Mouse (Mus musculus): ENCODE measurements around the gene Cdk8. TPM values are rescaled to one million over a fixed set of nuclear protein-coding genes. Genes with fewer than 3 reads are reported as not detected.
A peak's percentile ranks its signal among the peaks of the same experiment; 100 is the strongest.
"Not testable (repeated sequence)": the region's sequence is repeated elsewhere in the genome, so short reads cannot be mapped to it uniquely, and the experiment has no call there.

Cdk8 gene
- polyA plus RNA-seq (2012; rRNA removed): 34.5 and 38.4 TPM in 2 replicates

DNA sequence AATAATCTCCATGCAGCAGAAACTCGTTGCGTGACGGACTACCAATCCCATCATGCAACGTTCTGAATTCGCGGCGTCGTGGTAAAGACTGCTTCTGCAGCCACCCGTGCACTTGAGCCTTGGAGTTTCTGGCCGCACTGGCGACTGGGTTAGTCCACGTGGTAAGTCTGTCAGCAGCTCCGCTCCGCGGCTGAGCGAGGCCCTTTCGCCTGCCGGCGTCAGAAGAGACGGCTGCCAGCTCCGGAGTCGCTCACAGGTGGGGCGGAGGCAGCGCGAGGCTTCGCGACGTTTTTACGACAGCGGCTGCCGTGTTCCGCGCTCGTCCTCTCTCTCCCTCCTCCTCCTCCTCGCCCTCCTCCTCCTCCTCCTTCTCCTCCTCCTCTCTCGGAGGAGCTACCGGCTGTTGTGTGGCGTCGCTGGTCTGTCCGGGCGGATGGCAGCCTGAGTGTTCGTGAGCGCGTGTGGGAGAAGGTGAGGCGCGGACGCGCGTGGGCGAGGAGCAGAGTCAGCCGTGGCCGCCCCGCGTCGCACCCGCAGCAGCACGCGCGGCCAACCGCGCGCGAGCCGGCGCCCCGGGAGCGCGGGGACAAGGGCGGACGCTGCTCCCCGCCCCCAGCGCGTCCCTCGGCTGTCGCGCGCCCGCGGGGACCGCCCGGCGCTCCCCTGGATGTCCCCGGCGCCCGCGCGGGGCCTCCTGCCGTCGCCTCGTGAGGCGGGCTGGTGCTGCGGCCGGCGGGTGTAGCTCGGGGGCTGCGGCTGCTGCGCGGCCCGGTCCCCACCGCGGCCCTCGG is at the start of gene Cdk8:
Gene Cdk8 (plus strand): TSS at position 367 of the 791 bp plus-strand sequence.
- Histone ChIP-seq H3K4me1 (ENCODE audit: control insufficient read depth, insufficient read depth, low read length) (peaks cover 11% of the 10 kb centered on the region), H3K4me3 (ENCODE audit: insufficient read depth, low read depth, low read length) (peak within 1 kb of the TSS; percentile 81), H3K27me3 (replicated peaks; ENCODE audit: control insufficient read depth, insufficient read depth, low read length) (no peaks in the 10 kb centered on the region), H3K27ac (ENCODE audit: insufficient read depth, low read depth, low read length) (peak within 1 kb of the TSS; percentile 88), H3K36me3 (ENCODE audit: control insufficient read depth, insufficient read depth, low read length) (no peaks in the 10 kb centered on the region)
- 1% methylated on average over 86 of the region's 102 CpGs for WGBS
- peak; percentile 86 for TF ChIP-seq POLR2A (IDR thresholded peaks at IDR 0.05; ENCODE audit: low read depth, low read length)
- no peak for TF ChIP-seq CTCF (conservative IDR thresholded peaks at IDR 0.05; ENCODE audit: insufficient read depth, insufficient read length, low read depth, low read length)
- DNase-seq: peak; percentile 96

DNA sequence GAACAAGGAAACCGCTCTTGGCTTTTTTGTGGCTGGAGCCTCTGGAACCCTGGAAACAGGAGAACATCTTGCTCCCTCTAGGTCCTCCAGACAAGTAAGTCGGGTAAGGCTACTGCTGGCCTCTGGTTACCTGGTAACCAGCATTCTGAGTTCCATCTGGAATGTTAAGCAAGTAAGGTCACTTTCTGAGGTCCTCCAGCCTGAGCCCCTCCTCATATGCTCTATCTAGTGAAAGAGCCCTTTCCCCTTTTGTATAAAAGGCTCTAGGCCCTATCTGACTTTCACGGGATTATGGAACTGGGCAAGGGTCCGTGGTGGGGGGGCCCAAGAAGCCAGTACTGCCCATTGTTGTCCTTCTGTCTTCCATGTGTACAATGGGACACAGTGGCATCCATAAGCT is 45.8 kb upstream of the Cdk8 start, which contains the start of gene 1700001J03Rik:
Gene 1700001J03Rik (minus strand): TSS at position 101 of the 400 bp plus-strand sequence.
- 78% methylated on average over 4 of the region's 4 CpGs for WGBS

DNA sequence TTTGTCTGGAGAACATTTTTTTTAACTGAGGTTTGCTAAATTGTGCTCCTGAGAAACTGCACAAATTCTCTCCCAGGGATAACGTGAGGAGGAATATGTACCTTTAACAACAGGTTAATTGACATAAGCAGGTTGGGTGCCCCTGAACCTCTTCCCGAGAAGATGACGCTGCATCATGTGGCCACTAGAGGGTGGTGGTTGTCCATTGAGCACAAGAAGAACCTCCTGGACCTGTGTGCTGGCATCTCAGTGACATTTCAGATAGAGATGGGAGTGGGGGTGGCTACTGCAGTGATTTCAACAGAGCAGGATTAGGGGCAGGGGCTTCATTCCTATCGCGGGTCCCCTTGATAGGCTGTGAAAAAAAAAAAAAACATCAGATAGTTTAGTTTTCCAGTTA is 43.6 kb upstream of the Cdk8 start:
- not testable (repeated sequence) for H3K27ac ChIP-seq (ENCODE audit: insufficient read depth, low read depth, low read length); H3K27me3 ChIP-seq (replicated peaks; ENCODE audit: control insufficient read depth, insufficient read depth, low read length); H3K4me3 ChIP-seq (ENCODE audit: insufficient read depth, low read depth, low read length); H3K36me3 ChIP-seq (ENCODE audit: control insufficient read depth, insufficient read depth, low read length)
- TF ChIP-seq CTCF (conservative IDR thresholded peaks at IDR 0.05; ENCODE audit: insufficient read depth, insufficient read length, low read depth, low read length): peak; percentile 74
- WGBS: 16% methylated on average over 5 of the region's 5 CpGs
- peaks cover 13% of the 10 kb centered on the region for H3K4me1 ChIP-seq (ENCODE audit: control insufficient read depth, insufficient read depth, low read length)
- peak; percentile 79 for DNase-seq

More for the DNA sequence above, 45.8 kb upstream of the Cdk8 start, which contains the start of gene 1700001J03Rik:
- H3K4me3 ChIP-seq (ENCODE audit: insufficient read depth, low read depth, low read length); H3K4me1 ChIP-seq (ENCODE audit: control insufficient read depth, insufficient read depth, low read length); H3K27ac ChIP-seq (ENCODE audit: insufficient read depth, low read depth, low read length); H3K27me3 ChIP-seq (replicated peaks; ENCODE audit: control insufficient read depth, insufficient read depth, low read length); H3K36me3 ChIP-seq (ENCODE audit: control insufficient read depth, insufficient read depth, low read length); DNase-seq: not testable (repeated sequence)

DNA sequence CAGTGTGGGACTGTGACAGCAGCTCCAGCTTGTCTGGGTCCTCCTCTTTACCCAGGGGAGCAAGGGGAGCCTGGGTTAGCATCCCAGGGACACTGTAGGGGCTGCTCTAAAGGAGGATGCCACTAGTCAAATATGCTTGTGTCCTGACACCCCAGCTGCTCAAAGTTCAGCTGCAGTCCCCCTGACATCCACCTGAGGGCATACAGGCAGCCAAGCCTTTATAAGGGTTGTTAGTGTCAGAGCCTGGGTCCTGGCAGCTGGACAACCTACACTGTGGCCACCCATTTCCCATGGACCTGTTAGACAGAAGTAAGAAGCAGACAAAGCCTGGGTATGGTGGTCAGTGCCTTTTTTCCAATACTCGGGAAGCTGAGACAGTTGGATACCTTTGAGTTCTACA is 42.9 kb upstream of the Cdk8 start:
- WGBS: 83% methylated on average over 1 of the region's 1 CpGs
- peak; percentile 52 for DNase-seq

DNA sequence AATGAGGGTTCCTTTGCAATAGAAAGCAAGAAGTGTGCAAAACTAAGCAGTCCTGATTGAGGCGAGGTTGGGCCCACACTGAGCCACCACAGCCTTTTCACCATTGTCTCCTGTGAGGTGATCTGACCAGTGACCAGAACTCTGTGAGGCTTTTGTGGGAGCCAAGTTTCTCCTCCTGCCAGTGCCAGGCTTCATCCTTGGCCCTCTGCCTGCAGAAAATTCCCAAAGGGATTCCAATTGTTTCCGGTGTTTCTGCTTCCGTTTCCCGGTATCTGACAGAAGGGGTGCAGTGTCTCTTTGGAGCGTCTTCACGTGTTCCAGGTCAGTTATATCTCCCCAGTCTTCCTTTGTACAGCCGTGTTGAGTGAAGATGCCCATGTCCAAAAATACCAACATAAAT is 42.3 kb upstream of the Cdk8 start:
- Histone ChIP-seq H3K27me3 (replicated peaks; ENCODE audit: control insufficient read depth, insufficient read depth, low read length) (no peaks in the 10 kb centered on the region), H3K27ac (ENCODE audit: insufficient read depth, low read depth, low read length) (peak overlapping the region; percentile 52; the same call in 1 of the 2 replicates), H3K4me3 (ENCODE audit: insufficient read depth, low read depth, low read length) (no peak overlapping the region), H3K4me1 (ENCODE audit: control insufficient read depth, insufficient read depth, low read length) (peaks cover 13% of the 10 kb centered on the region), H3K36me3 (ENCODE audit: control insufficient read depth, insufficient read depth, low read length) (no peaks in the 10 kb centered on the region)
- DNase-seq: peak; percentile 66
- no peak for TF ChIP-seq CTCF (conservative IDR thresholded peaks at IDR 0.05; ENCODE audit: insufficient read depth, insufficient read length, low read depth, low read length)
- TF ChIP-seq POLR2A (IDR thresholded peaks at IDR 0.05; ENCODE audit: low read depth, low read length): no peak
- 67% methylated on average over 7 of the region's 7 CpGs for WGBS

More for the DNA sequence above, 42.9 kb upstream of the Cdk8 start:
- no peak overlapping the region for H3K4me3 ChIP-seq (ENCODE audit: insufficient read depth, low read depth, low read length)
- H3K27me3 ChIP-seq (replicated peaks; ENCODE audit: control insufficient read depth, insufficient read depth, low read length): no peaks in the 10 kb centered on the region
- TF ChIP-seq POLR2A (IDR thresholded peaks at IDR 0.05; ENCODE audit: low read depth, low read length) (no peak), CTCF (conservative IDR thresholded peaks at IDR 0.05; ENCODE audit: insufficient read depth, insufficient read length, low read depth, low read length) (peak; percentile 55; the same call in 1 of the 2 replicates)
- H3K4me1 ChIP-seq (ENCODE audit: control insufficient read depth, insufficient read depth, low read length): peaks cover 13% of the 10 kb centered on the region
- no peak overlapping the region for H3K27ac ChIP-seq (ENCODE audit: insufficient read depth, low read depth, low read length)
- H3K36me3 ChIP-seq (ENCODE audit: control insufficient read depth, insufficient read depth, low read length): no peaks in the 10 kb centered on the region

DNA sequence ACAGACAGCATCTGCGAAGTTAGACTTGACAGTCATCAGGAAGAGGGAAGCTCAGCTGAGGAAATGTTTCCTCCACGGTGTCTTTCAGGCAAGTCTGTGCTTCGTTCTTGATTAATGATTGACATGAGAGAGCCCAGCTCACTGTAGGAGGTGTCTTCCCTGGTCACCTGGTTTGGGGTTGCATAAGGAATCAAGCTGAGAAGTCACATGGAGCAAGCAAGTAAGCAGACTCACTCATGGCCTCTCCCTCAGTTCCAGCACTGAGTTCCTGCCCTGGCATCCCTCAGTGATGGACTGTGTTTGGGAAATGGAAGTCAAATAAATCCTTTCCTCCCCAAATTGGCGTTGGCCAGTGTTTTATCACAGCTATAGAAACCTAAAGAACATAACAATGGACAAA is 40.9 kb upstream of the Cdk8 start:
- TF ChIP-seq POLR2A (IDR thresholded peaks at IDR 0.05; ENCODE audit: low read depth, low read length): no peak
- no peak for TF ChIP-seq CTCF (conservative IDR thresholded peaks at IDR 0.05; ENCODE audit: insufficient read depth, insufficient read length, low read depth, low read length)
- peaks cover 13% of the 10 kb centered on the region for H3K4me1 ChIP-seq (ENCODE audit: control insufficient read depth, insufficient read depth, low read length)
- H3K27ac ChIP-seq (ENCODE audit: insufficient read depth, low read depth, low read length): peak overlapping the region; percentile 95
- no peaks in the 10 kb centered on the region for H3K36me3 ChIP-seq (ENCODE audit: control insufficient read depth, insufficient read depth, low read length)
- H3K27me3 ChIP-seq (replicated peaks; ENCODE audit: control insufficient read depth, insufficient read depth, low read length): no peaks in the 10 kb centered on the region
- DNase-seq: peak; percentile 86
- 42% methylated on average over 4 of the region's 4 CpGs for WGBS
- no peak overlapping the region for H3K4me3 ChIP-seq (ENCODE audit: insufficient read depth, low read depth, low read length)

DNA sequence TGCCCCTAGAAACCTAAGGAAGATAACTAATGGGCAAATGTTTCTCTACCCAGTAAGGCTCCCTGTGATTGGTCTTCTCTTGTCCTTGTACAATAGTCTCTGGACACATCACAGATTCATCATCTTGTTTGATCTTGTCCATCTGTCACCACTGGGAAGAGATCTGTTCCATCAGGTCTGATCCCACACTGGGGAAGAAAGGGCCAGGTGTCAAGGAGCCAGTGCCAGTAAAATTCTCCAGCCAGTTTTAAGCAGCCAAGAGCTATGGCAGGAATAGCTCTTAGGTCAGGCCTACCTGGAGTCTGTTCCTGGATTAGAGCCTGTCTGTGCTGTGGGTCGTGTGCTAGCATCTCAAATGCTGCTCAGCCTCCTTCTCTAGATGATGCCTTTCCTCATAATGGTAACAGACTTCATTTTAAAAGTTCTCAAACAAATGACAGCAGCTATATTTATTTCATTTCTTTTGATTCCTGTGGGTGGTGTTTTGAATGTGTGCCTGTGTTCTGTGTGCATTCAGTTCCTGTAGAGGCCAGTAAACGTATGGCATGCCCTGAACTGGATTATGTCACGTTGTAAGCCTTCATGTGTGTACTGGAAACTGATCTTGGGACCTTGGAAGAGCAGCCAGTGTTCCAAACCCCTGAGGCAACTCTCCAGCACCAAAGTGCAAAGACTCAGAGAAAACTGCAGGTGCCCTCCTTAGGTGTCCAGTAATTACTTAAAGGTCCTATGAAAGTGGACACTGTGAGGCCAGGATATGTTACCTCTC is 40.3 kb upstream of the Cdk8 start:
- Histone ChIP-seq H3K27me3 (replicated peaks; ENCODE audit: control insufficient read depth, insufficient read depth, low read length) (no peaks in the 10 kb centered on the region), H3K27ac (ENCODE audit: insufficient read depth, low read depth, low read length) (peak overlapping the region; percentile 94), H3K4me1 (ENCODE audit: control insufficient read depth, insufficient read depth, low read length) (peaks cover 13% of the 10 kb centered on the region), H3K36me3 (ENCODE audit: control insufficient read depth, insufficient read depth, low read length) (no peaks in the 10 kb centered on the region), H3K4me3 (ENCODE audit: insufficient read depth, low read depth, low read length) (no peak overlapping the region)
- peak; percentile 32 for DNase-seq
- TF ChIP-seq POLR2A (IDR thresholded peaks at IDR 0.05; ENCODE audit: low read depth, low read length) (no peak), CTCF (conservative IDR thresholded peaks at IDR 0.05; ENCODE audit: insufficient read depth, insufficient read length, low read depth, low read length) (no peak)
- WGBS: 49% methylated on average over 3 of the region's 3 CpGs

Data from kidney, adult 2 months (tissue).